Mouse (Mus musculus) testis, adult 2 months (tissue): ENCODE data around the gene Sept6. TPM values are rescaled to one million over a fixed set of nuclear protein-coding genes. Genes with fewer than 3 reads are reported as not detected.
A peak's percentile ranks its signal among the peaks of the same experiment; 100 is the strongest.

ENCODE experiments used
- H3K27ac ChIP-seq: fragments of 200-500 bp; 2 replicates; pipeline ENCODE4 v1.5.1; 2012; ENCODE audit warnings: low read depth, low read length; ENCODE audit not compliant: control insufficient read depth, insufficient read depth
- H3K27me3 ChIP-seq: fragments of 200-500 bp; 2 replicates; pipeline ENCODE4 v1.6.1; 2012; ENCODE audit warnings: mild to moderate bottlenecking, low read length, moderate library complexity; ENCODE audit not compliant: control insufficient read depth, insufficient read depth
- H3K36me3 ChIP-seq: fragments of 200-500 bp; 2 replicates; pipeline ENCODE4 v1.6.1; 2012; ENCODE audit warnings: mild to moderate bottlenecking, low read length; ENCODE audit not compliant: control insufficient read depth, insufficient read depth
- H3K4me1 ChIP-seq: fragments of 200-500 bp; 2 replicates; pipeline ENCODE4 v1.6.1; 2012; ENCODE audit warnings: low read length; ENCODE audit not compliant: control insufficient read depth, insufficient read depth
- H3K4me3 ChIP-seq: fragments of 200-500 bp; 2 replicates; pipeline ENCODE4 v1.5.1; 2012; ENCODE audit warnings: low read depth, mild to moderate bottlenecking, low read length, moderate library complexity, mixed read lengths; ENCODE audit not compliant: control insufficient read depth
- CTCF ChIP-seq: fragments of 200-500 bp; IDR thresholded peaks from 2 replicates; pipeline ENCODE4 v1.5.1; 2012; ENCODE audit warnings: low read depth, mild to moderate bottlenecking, inconsistent platforms, low read length, moderate library complexity; ENCODE audit not compliant: control insufficient read depth, insufficient read depth, insufficient replicate concordance
- POLR2A ChIP-seq: fragments of 200-500 bp; IDR thresholded peaks from 2 replicates; pipeline ENCODE4 v1.6.1; 2012; ENCODE audit warnings: low read depth, mild to moderate bottlenecking, inconsistent platforms, low read length, moderate library complexity; ENCODE audit not compliant: control insufficient read depth
- polyA plus RNA-seq: library from polyadenylated mRNA; depleted of rRNA; stranded (reverse); fragments of >200 nt; gene quantifications from 2 replicates; pipeline ENCODE4 v1.2.3, GENCODE M21; 2012; rRNA removed

Gene Sept6
- polyA plus RNA-seq = 14.6 and 17.9 TPM in 2 replicates

- Histone ChIP-seq H3K36me3 (no peaks in the 10 kb centered on the region), H3K27me3 (no peaks in the 10 kb centered on the region), H3K4me1 (peaks cover 5% of the 10 kb centered on the region), H3K4me3 (no peak within 1 kb of the TSS), H3K27ac (peak within 1 kb of the TSS; percentile 1; the same call in 1 of the 2 replicates)
- TF ChIP-seq CTCF = no peak
- TF ChIP-seq POLR2A = no peak
These were observed at the start of gene Sept6 for GRCm38 (mm10) chrX:36991694-36992093. Gene Sept6 (minus strand): TSS chrX:36991794.

DNA sequence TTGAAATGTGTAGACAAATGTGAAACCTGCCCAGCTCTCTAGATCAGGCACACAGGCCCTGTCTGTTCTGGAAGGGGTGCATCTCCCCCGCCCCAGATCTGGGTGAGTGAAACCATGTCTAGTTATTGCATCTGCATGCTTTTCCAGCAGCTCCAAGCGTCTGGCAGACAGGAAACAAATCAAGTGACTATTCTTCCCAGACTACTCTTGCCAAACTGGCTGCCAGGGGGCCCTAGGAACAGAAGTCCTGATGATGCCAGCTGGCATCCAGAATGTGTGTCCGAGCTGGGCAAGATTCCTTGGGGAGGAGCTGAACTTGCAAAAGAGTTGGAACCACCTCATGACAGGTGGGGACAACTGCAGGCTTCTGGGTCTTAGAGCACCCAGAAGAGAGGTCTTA, 36.8 kb upstream of the Sept6 start:
- Histone ChIP-seq H3K27me3 (no peaks in the 10 kb centered on the region), H3K4me3 (no peak overlapping the region), H3K4me1 (no peaks in the 10 kb centered on the region; the same call in 1 of the 2 replicates), H3K36me3 (no peaks in the 10 kb centered on the region), H3K27ac (no peak overlapping the region)
- no peak for TF ChIP-seq CTCF
- no peak for TF ChIP-seq POLR2A

- TF ChIP-seq POLR2A (no peak), CTCF (no peak)
- Histone ChIP-seq H3K27ac (no peak overlapping the region), H3K4me3 (no peak overlapping the region), H3K27me3 (no peaks in the 10 kb centered on the region), H3K4me1 (no peaks in the 10 kb centered on the region; the same call in 1 of the 2 replicates), H3K36me3 (no peaks in the 10 kb centered on the region)
These were observed 32.2 kb upstream of the Sept6 start for GRCm38 (mm10) chrX:37023652-37024309.

DNA sequence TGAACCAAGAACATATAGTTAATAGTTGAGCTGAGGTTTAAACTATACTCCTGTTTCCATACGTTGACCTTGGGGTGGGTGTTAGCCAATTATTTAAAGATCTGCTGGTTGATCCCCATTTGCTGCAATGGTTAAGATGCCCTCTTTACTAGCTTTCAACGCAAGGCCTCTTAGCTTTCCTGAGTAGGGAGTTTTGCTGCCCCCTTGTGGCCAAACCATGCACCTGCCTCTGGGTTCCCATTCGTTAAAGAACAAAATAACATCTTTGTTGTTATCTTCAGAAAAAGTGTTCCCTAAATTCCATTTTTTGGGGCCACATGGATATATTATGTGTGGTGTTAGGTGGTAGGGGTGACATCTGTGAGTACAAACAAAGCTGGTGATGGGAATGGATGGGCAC, 31.1 kb upstream of the Sept6 start:
- Histone ChIP-seq H3K4me3 (no peak overlapping the region), H3K4me1 (no peaks in the 10 kb centered on the region; the same call in 1 of the 2 replicates), H3K27ac (no peak overlapping the region), H3K36me3 (no peaks in the 10 kb centered on the region), H3K27me3 (no peaks in the 10 kb centered on the region)
- TF ChIP-seq CTCF = peak; percentile 53; the same call in 1 of the 2 replicates
- TF ChIP-seq POLR2A = no peak

DNA sequence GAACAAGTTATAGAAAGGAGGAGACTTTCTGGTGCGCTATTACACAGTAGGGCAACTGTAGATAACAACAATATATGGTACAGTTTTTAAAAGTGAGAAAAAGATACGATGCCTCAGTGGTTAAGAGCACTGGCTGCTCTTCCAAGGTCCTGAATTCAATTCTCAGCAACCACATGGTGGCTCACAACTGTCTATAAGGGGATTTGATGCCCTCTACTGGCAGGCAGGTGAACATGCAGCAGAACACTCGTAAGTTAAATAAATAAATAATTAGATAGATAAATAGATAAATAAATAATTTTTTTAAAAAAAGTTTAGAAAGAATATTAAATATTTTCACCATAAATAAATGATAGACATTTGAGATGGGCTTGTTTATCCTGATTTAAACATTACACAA, 27.5 kb upstream of the Sept6 start:
- H3K36me3 ChIP-seq = no peaks in the 10 kb centered on the region
- TF ChIP-seq POLR2A = no peak
- no peak for TF ChIP-seq CTCF
- no peaks in the 10 kb centered on the region; the same call in 1 of the 2 replicates for H3K4me1 ChIP-seq
- H3K27me3 ChIP-seq = no peaks in the 10 kb centered on the region
- no peak overlapping the region for H3K4me3 ChIP-seq
- H3K27ac ChIP-seq = no peak overlapping the region

GRCm38 (mm10) chrX:37018150-37018654, 26.6 kb upstream of the Sept6 start:
- Histone ChIP-seq H3K27me3 (no peaks in the 10 kb centered on the region), H3K36me3 (no peaks in the 10 kb centered on the region), H3K4me1 (no peaks in the 10 kb centered on the region), H3K27ac (no peak overlapping the region), H3K4me3 (no peak overlapping the region)
- TF ChIP-seq POLR2A = no peak

DNA sequence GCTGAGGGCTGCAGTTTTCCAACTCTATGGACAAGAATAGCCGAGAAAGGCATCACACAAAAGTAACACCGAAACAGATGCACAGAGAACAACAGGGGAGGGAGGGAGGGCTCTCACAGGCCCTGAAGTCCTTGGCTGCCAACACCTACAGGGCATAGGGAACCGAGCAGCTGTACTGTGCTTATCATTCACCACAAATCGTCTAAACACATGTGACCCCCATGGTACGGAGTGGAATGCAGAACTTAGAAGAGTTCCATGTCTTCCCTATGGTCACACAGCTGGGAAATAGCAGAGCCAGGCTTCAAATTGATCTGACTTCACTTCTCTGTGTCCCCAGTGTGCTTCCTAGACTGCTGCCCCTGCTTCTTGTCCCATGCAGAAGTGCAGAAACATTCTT, 22.3 kb upstream of the Sept6 start:
- Histone ChIP-seq H3K36me3 (no peaks in the 10 kb centered on the region), H3K27me3 (no peaks in the 10 kb centered on the region), H3K4me1 (no peaks in the 10 kb centered on the region), H3K4me3 (no peak overlapping the region), H3K27ac (no peak overlapping the region)
- TF ChIP-seq POLR2A (no peak), CTCF (no peak)
